Mouse (Mus musculus): ENCODE results near the gene Irs1. TPM values are rescaled to one million over a fixed set of nuclear protein-coding genes. Genes with fewer than 3 reads are reported as not detected.

Gene Irs1
- polyA plus RNA-seq, 1 experiment from 2014 or later: 7.2 TPM

DNA sequence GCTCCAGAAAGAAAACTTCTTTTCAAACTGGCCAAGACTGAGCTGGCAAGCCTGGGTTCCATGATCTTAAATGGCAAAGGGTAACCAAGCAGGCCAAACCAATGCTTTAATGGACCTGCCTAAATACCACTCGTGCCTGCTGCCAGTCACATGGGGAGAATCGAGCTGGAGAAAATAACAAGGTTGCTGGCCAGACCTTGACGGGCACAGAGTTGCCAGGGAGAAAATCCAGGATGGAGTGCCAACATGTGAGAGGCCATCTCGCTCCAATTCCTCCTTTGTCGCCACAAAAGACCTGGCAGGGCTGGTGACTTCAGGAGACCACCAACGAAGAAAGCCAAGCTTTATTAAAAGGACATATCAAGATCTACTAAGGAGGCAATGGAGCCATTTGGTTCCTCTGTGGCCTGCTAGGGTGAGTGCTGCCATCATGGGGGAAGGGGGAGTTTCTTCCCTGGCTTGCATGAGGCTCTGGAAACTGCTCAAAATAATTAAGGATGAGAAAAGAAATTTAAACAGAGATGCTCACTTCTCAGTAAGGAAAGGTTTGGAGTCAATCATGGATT lies 47.9 kb downstream of the Irs1 start:
- ATAC-seq: peak; percentile 89
- no peak overlapping the region for H3K27ac ChIP-seq (ENCODE audit: low read depth, low read length)
- H3K9ac ChIP-seq (ENCODE audit: low read depth, low read length): no peak overlapping the region
- no peaks in the 10 kb centered on the region for H3K36me3 ChIP-seq (ENCODE audit: control insufficient read depth, insufficient read depth, low read length)
- H3K9me3 ChIP-seq (ENCODE audit: control insufficient read depth, low read length): no peaks in the 10 kb centered on the region
- no peaks in the 10 kb centered on the region for H3K4me1 ChIP-seq (ENCODE audit: control insufficient read depth, insufficient read depth, low read depth, low read length)
- H3K27me3 ChIP-seq (replicated peaks; ENCODE audit: control insufficient read depth, insufficient read depth, low read length): no peaks in the 10 kb centered on the region
- no peak overlapping the region for H3K4me2 ChIP-seq (ENCODE audit: low read length)
- H3K4me3 ChIP-seq (ENCODE audit: low read length): no peak overlapping the region
- 69% methylated on average over 6 of the region's 6 CpGs for WGBS

DNA sequence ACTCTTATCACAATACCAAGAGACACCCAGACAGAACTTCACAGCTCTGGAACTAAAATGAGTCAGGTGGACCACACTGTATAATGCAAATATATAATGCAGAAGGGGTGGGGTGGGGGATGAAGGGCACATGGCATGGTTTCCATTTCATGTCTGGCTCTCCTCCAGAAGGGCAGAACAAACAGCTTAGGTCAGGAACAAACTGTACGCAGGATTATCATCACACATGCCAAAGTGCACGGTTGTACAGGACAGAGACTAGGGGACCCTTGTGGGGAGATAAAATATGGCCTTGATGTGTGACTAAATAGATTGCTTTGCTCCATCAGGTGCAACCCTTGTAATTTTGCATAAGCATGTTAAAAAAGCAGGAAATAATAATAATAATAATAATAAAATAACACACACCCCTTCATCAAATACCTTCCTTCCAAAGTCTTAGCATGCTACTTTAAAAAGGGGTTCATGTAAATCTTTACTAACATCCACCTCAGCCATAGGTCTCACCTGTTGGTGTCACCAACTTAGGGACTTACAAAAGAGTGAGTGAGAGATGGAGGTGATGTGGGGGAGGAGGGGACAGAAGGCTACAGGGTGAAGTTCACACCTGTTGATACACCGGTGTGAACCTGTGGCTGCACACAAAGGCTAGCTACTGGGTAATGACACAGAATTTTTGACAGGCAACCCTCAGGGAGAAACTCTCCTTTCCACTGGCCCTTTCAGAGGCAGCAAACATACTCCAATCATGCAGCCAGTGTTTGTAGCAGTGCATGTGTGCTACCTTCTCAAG lies 51.6 kb downstream of the Irs1 start:
- no peak overlapping the region for H3K9ac ChIP-seq (ENCODE audit: low read depth, low read length)
- H3K9me3 ChIP-seq (ENCODE audit: control insufficient read depth, low read length): no peaks in the 10 kb centered on the region
- ATAC-seq: no peak
- H3K27me3 ChIP-seq (replicated peaks; ENCODE audit: control insufficient read depth, insufficient read depth, low read length): no peaks in the 10 kb centered on the region
- WGBS: 75% methylated on average over 3 of the region's 3 CpGs
- no peak overlapping the region for H3K27ac ChIP-seq (ENCODE audit: low read depth, low read length)
- H3K4me2 ChIP-seq (ENCODE audit: low read length): no peak overlapping the region
- no peaks in the 10 kb centered on the region for H3K4me1 ChIP-seq (ENCODE audit: control insufficient read depth, insufficient read depth, low read depth, low read length)
- no peak overlapping the region for H3K4me3 ChIP-seq (ENCODE audit: low read length)
- H3K36me3 ChIP-seq (ENCODE audit: control insufficient read depth, insufficient read depth, low read length): no peaks in the 10 kb centered on the region

DNA sequence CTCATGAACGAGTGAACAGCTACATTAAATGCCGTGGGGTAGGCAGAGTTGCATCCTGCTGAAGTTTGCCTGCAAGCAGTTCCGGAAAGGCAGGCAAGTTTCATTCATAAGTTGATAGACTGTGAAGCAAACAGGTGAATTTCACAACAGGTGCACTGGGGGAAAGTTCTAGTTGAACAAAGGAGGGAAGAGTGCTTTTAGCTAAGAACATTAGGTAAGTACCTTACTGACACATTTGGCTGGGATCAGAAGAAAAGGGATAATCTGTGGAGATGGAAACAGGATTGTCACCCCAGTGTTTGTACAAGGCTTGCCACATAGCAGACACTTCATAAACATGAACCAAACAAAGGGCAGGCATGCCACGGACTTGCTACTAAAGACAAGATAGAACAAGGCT lies 53.0 kb downstream of the Irs1 start:
- no peak overlapping the region for H3K4me2 ChIP-seq (ENCODE audit: low read length)
- no peak for ATAC-seq
- H3K36me3 ChIP-seq (ENCODE audit: control insufficient read depth, insufficient read depth, low read length): no peaks in the 10 kb centered on the region; the same call in 1 of the 2 replicates
- 81% methylated on average over 4 of the region's 4 CpGs for WGBS
- H3K27ac ChIP-seq (ENCODE audit: low read depth, low read length): no peak overlapping the region
- H3K27me3 ChIP-seq (replicated peaks; ENCODE audit: control insufficient read depth, insufficient read depth, low read length): no peaks in the 10 kb centered on the region
- no peak overlapping the region for H3K4me3 ChIP-seq (ENCODE audit: low read length)
- no peaks in the 10 kb centered on the region for H3K4me1 ChIP-seq (ENCODE audit: control insufficient read depth, insufficient read depth, low read depth, low read length)
- no peak overlapping the region for H3K9ac ChIP-seq (ENCODE audit: low read depth, low read length)
- no peaks in the 10 kb centered on the region for H3K9me3 ChIP-seq (ENCODE audit: control insufficient read depth, low read length)

DNA sequence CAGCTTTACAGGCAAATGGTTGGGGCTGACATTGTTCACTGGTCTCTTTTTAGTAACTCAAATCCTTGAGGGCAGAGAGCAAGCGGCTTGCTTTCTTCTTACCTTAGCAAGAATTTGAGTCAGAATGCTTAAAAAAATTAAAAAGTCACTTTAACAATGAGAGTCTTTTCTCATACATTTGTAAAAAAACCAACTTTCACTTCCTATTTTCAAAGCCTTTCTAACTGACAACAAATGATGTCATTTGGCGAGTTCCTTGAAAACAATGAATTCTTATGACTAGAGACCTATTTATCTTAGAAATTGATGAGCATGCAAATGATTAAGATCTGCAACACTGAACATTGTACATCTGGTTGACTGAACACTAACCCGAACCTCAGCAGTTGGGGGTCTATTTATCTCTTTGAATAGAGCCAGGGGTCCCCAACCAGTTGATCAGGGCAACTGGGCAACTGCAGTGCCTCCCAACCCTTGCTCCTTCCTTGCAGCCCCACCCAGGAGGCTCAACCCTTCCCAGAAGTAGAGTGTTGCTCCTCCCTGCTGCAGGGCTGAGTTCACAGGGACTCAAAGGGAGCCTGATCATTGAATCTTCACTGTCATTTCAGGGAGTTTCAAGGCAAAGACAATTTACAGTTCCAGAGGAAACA lies 55.6 kb downstream of the Irs1 start:
- WGBS: 57% methylated on average over 3 of the region's 3 CpGs
- Histone ChIP-seq H3K36me3 (ENCODE audit: control insufficient read depth, insufficient read depth, low read length) (no peaks in the 10 kb centered on the region; the same call in 1 of the 2 replicates), H3K4me1 (ENCODE audit: control insufficient read depth, insufficient read depth, low read depth, low read length) (no peaks in the 10 kb centered on the region)

DNA sequence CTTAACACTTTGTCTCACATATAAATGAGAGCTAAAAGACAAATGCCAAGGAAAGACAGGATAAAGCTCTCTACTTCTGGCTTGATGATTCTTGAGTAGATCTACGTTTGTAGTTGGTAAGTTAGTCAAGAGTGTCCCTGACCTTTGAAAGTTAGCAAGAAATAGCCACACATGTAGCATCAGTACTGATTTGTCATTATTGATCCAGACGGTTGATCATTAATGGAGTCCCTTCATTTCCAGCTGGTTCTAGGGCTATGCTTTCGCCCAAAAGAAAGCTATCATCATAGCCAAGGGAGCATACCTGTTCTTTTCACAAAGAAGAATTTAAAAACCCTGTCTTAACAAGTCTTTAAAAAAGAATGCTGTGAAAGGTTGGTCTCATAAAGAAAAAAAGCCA lies 56.6 kb downstream of the Irs1 start:
- Histone ChIP-seq H3K4me2 (ENCODE audit: low read length) (no peak overlapping the region), H3K36me3 (ENCODE audit: control insufficient read depth, insufficient read depth, low read length) (no peaks in the 10 kb centered on the region; the same call in 1 of the 2 replicates), H3K4me1 (ENCODE audit: control insufficient read depth, insufficient read depth, low read depth, low read length) (no peaks in the 10 kb centered on the region), H3K9ac (ENCODE audit: low read depth, low read length) (no peak overlapping the region), H3K4me3 (ENCODE audit: low read length) (no peak overlapping the region), H3K27ac (ENCODE audit: low read depth, low read length) (no peak overlapping the region), H3K27me3 (replicated peaks; ENCODE audit: control insufficient read depth, insufficient read depth, low read length) (no peaks in the 10 kb centered on the region), H3K9me3 (ENCODE audit: control insufficient read depth, low read length) (no peaks in the 10 kb centered on the region)
- 91% methylated on average over 3 of the region's 3 CpGs for WGBS
- ATAC-seq: no peak

More for the DNA sequence above, 55.6 kb downstream of the Irs1 start:
- ATAC-seq: no peak
- H3K27me3 ChIP-seq (replicated peaks; ENCODE audit: control insufficient read depth, insufficient read depth, low read length): no peaks in the 10 kb centered on the region
- H3K4me3 ChIP-seq (ENCODE audit: low read length): no peak overlapping the region
- H3K9ac ChIP-seq (ENCODE audit: low read depth, low read length): no peak overlapping the region
- no peak overlapping the region for H3K4me2 ChIP-seq (ENCODE audit: low read length)
- H3K9me3 ChIP-seq (ENCODE audit: control insufficient read depth, low read length): no peaks in the 10 kb centered on the region
- no peak overlapping the region for H3K27ac ChIP-seq (ENCODE audit: low read depth, low read length)

DNA sequence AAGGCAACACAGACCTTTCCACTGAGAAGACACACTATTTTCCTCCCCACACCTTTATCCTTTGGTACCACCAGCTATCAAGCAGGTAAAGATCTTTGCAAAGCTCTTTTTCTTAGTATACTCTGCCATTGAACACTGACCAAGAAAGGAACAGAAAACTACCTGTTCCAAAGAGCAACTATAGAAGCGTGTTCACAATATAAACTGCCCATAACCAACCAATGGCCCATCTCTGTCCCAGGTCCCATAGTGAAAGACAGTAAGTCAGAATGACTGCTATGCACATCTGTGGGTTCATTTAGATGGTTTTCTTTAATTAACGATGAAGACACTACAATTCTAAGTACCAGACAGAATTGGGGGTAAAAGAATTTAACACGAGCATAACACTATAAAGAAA lies 58.4 kb downstream of the Irs1 start, which contains the start of gene Gm9747:
TSS of gene Gm9747 (plus strand) at position 301 of the 400 bp plus-strand sequence.
- 96% methylated on average over 3 of the region's 3 CpGs for WGBS
- ATAC-seq: no peak
- Histone ChIP-seq H3K4me3 (ENCODE audit: low read length) (no peak within 1 kb of the TSS), H3K36me3 (ENCODE audit: control insufficient read depth, insufficient read depth, low read length) (no peaks in the 10 kb centered on the region; the same call in 1 of the 2 replicates), H3K4me1 (ENCODE audit: control insufficient read depth, insufficient read depth, low read depth, low read length) (no peaks in the 10 kb centered on the region), H3K27ac (ENCODE audit: low read depth, low read length) (no peak within 1 kb of the TSS), H3K9ac (ENCODE audit: low read depth, low read length) (no peak within 1 kb of the TSS), H3K9me3 (ENCODE audit: control insufficient read depth, low read length) (no peaks in the 10 kb centered on the region), H3K27me3 (replicated peaks; ENCODE audit: control insufficient read depth, insufficient read depth, low read length) (no peaks in the 10 kb centered on the region), H3K4me2 (ENCODE audit: low read length) (no peak within 1 kb of the TSS)

DNA sequence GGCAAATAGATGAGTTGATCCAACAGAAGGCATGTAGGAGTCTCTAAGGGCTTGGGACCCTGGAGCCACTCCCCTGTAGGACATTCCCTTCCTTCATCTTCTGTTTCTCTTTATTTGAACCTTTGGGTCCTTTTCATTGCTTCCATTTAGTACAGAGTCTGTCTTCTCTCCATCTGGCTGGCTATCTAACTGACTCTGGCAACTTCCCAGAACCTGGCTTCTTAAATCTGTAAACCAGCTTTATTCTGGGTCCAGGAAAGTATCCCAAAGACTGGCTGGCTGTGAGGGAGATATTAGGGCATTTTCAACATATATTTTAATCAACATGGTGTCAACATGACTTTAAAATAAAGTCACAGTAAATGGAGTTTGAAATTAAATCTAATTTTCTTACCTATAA lies 62.4 kb downstream of the Irs1 start:
- Histone ChIP-seq H3K9ac (ENCODE audit: low read depth, low read length) (no peak overlapping the region), H3K27ac (ENCODE audit: low read depth, low read length) (no peak overlapping the region), H3K4me1 (ENCODE audit: control insufficient read depth, insufficient read depth, low read depth, low read length) (no peaks in the 10 kb centered on the region), H3K4me3 (ENCODE audit: low read length) (no peak overlapping the region), H3K36me3 (ENCODE audit: control insufficient read depth, insufficient read depth, low read length) (no peaks in the 10 kb centered on the region; the same call in 1 of the 2 replicates), H3K27me3 (replicated peaks; ENCODE audit: control insufficient read depth, insufficient read depth, low read length) (no peaks in the 10 kb centered on the region), H3K4me2 (ENCODE audit: low read length) (no peak overlapping the region), H3K9me3 (ENCODE audit: control insufficient read depth, low read length) (no peaks in the 10 kb centered on the region)
- no peak for ATAC-seq

DNA sequence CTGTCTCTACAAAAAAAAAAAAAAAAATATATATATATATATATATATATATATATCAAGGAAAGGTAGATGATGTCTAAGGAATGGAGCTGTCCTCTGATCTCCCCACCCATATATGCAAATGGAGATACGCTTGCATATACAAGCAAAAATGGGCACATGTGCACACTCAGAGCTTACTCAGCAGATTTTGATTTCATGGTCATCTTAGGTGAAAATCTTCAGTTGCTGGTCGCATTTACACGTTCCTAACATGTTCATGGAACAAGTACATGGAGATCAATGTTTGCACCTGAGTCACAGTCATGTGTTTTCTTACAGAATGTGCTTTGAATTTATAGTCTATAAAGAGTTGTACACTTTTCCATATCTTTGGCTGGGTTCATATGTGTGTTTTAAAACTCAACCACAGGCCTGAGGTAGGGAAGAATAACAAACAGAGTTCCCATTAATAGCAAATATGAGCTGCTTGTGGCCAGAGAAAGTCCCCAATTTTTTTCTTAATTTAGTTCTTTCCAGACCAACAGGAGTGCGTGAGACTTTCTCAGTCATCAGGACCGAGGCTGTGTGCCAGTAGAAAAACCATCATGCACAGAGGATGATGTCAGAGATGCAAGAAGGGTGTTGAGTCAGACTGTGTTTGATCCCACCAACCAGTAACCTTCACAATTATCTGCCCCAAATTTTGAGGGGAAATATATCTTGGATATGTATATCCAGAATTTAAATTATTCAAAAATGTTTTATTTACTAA lies 68.0 kb downstream of the Irs1 start:
- H3K4me3 ChIP-seq (ENCODE audit: low read length): no peak overlapping the region
- H3K36me3 ChIP-seq (ENCODE audit: control insufficient read depth, insufficient read depth, low read length): no peaks in the 10 kb centered on the region
- no peaks in the 10 kb centered on the region for H3K9me3 ChIP-seq (ENCODE audit: control insufficient read depth, low read length)
- no peak for ATAC-seq
- H3K9ac ChIP-seq (ENCODE audit: low read depth, low read length): no peak overlapping the region
- H3K27me3 ChIP-seq (replicated peaks; ENCODE audit: control insufficient read depth, insufficient read depth, low read length): no peaks in the 10 kb centered on the region
- WGBS: 87% methylated on average over 5 of the region's 5 CpGs
- H3K27ac ChIP-seq (ENCODE audit: low read depth, low read length): no peak overlapping the region
- no peaks in the 10 kb centered on the region for H3K4me1 ChIP-seq (ENCODE audit: control insufficient read depth, insufficient read depth, low read depth, low read length)
- H3K4me2 ChIP-seq (ENCODE audit: low read length): no peak overlapping the region

DNA sequence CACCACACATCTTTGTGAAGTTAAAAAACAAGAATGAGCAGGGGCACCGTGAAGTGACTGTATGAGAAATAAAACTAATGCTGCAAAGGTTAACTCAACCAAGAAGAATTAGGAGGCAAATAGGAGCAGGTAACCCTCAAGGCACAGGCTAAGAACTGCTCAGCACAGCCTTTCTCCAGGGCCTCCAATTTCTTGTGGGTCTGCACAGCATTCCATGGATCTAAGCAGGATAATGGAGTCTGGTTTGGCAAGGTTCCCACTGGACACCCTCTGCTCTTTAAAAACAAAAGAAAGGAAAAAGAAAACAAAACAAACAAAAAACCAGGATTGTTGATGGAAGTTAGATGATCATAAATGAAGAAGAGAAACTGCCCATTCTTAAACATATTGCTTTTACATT lies 69.8 kb downstream of the Irs1 start:
- H3K4me1 ChIP-seq (ENCODE audit: control insufficient read depth, insufficient read depth, low read depth, low read length): no peaks in the 10 kb centered on the region
- peak; percentile 37; the same call in 1 of the 2 replicates for ATAC-seq
- H3K4me2 ChIP-seq (ENCODE audit: low read length): no peak overlapping the region
- H3K36me3 ChIP-seq (ENCODE audit: control insufficient read depth, insufficient read depth, low read length): no peaks in the 10 kb centered on the region
- no peaks in the 10 kb centered on the region for H3K9me3 ChIP-seq (ENCODE audit: control insufficient read depth, low read length)
- no peak overlapping the region for H3K4me3 ChIP-seq (ENCODE audit: low read length)
- H3K9ac ChIP-seq (ENCODE audit: low read depth, low read length): no peak overlapping the region
- 69% methylated on average over 1 of the region's 1 CpGs for WGBS
- H3K27ac ChIP-seq (ENCODE audit: low read depth, low read length): no peak overlapping the region
- H3K27me3 ChIP-seq (replicated peaks; ENCODE audit: control insufficient read depth, insufficient read depth, low read length): no peaks in the 10 kb centered on the region

All from hindbrain, embryonic 16.5 days (tissue).